Mouse (Mus musculus) gonadal fat pad, adult 2 months (tissue): ENCODE data around the gene 4921517D22Rik. TPM values are rescaled to one million over a fixed set of nuclear protein-coding genes. Genes with fewer than 3 reads are reported as not detected.
"Not testable (repeated sequence)": the region's sequence is repeated elsewhere in the genome, so short reads cannot be mapped to it uniquely, and the experiment has no call there.

Experiments used
- DNase-seq: peaks from one replicate; pipeline ENCODE4 v3.0.0-alpha.2; 2012; ENCODE audit warnings: low read depth
- polyA plus RNA-seq: library from polyadenylated mRNA; depleted of rRNA; stranded (reverse); fragments of >200 nt; gene quantifications from 2 replicates; pipeline ENCODE4 v1.2.3, GENCODE M21; 2012; rRNA removed

4921517D22Rik gene
- 0.05 TPM in 1 of 2 replicates, not detected in the other for polyA plus RNA-seq

DNA sequence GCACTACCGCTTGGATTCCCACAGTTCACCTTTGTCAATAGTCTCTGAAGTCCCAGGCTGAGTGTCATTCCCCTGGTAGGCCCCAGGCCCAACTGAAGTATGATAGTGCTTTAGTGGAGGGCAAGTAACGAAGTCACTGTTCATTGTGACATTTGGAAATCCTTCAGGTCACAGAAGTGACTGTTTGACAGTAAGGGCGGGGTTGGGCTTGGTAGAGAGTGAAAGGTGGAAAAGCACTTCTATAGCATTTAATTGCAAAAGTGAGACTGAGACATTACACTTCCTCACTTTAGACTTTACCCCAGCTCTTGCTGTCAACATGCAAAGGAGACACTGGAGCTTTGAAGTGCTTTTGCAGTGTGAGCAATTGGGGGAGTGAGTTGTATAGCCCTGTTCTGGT lies at the start of gene 4921517D22Rik:
TSS of gene 4921517D22Rik (minus strand) at position 101 of the 400 bp plus-strand sequence.
- no peak for DNase-seq

DNA sequence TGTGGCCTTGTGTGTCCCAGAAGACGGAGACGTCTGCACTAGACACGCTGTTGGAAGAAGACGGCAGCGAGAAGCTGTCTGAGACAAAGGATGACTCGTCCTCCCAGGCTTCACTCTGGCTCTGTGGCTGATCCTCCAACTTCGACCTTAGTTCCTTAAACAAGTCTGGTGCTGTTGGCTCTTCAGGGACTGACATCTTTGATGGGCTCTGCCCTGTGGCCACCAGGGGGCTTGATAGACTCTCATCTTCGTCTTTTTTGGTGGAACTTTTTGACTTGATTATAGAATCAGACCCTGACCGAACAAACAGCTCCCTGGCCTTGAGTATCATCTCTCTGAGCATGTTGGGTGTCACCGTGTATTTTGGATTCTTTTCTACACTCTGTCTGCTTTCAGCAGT lies 47.8 kb upstream of the 4921517D22Rik start:
- DNase-seq = no peak

DNA sequence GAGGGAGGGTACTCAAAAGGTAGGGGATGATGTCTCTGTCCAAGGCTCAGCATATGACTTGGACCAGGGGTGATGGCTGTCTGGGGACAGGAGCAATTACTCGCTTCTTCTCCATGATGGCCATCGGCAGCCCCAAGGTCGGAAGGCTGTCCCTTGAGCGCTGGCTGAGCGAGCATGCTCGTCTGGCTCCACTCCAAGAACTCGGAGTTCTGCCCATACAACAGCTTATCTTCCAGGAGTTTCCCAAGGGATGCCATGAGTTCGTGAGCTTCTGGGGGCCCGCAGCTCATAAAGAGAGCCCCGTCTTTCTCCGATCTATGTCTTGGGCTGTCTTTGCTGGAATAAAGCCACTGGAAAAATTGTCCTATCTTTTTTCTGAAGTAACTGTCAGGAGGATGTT lies 47.2 kb upstream of the 4921517D22Rik start:
- DNase-seq = no peak

DNA sequence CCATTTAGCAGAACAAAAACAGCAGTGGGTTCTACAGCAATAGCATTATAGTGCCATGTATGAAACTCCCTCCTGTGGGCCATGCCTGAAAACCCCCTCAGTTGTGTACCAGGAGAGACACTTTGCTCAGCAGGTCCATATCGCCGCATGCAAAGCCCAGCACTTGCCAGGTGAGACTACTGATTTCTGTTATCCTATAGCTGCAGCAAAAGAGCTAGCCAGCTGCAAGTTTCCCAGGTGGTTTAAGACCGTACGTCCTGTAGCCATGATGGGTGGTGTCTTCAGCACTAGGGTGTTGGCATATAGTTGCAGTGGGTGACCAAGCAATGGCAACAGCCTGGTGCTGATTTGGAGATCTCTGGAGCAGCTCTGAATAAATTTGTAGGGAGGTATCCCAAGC lies 45.5 kb upstream of the 4921517D22Rik start:
- DNase-seq = no peak

DNA sequence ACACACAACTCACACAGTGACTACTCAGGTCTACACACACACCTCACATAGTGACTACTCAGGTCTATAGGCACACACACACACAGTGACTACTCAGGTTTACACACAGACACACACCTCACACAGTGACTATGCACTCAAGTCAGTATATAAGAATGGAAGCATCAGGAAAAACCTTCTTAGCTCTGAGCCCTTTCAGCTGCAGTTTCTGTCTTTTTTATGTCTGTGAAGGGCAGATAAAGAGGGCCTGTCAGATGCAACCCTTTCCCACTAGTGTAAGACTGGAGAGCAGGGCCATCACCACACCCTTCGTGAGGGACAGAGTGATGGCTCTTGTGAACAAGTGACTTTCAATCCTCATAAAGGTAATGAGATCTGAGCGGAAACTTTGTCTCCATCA lies 44.5 kb upstream of the 4921517D22Rik start:
- no peak for DNase-seq

DNA sequence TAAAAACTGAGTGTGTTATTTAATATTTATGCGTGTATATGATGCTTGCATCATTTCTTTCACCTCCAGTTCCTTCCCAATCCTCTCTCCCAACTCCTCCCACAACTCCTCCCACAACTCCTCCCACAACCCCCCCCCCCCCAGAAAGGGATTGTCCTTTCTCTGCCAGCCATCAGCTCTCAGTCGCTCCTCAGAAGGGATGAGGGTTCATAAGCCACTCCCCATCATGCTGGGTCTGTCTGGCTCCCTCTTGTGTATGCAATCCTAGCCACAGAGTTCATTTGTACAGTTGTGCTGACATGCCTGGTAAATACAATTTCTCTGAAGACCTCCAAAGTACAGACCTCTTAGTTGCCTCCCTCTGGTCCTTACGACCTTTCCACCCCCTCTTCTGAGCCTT lies 41.3 kb upstream of the 4921517D22Rik start:
- no peak for DNase-seq

DNA sequence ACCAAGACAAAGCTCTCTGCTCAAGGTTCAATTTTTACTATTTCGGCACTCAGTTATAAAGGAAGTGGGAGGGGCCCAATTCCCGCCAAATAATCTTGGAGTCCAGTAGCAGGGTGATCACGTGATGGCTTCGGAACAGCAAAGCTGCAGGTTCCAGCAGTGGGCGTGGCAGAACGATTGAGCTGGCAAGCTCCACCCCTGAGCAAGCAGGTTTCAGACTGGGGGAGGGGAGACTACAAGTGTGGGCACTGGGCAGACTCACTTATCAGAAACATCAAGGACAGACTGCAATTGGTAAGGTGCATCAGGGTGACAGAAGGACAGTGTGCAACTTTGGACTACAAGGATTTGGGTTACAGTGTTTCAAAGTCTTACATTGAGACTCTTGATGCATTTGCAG lies 40.4 kb upstream of the 4921517D22Rik start:
- DNase-seq = not testable (repeated sequence)

DNA sequence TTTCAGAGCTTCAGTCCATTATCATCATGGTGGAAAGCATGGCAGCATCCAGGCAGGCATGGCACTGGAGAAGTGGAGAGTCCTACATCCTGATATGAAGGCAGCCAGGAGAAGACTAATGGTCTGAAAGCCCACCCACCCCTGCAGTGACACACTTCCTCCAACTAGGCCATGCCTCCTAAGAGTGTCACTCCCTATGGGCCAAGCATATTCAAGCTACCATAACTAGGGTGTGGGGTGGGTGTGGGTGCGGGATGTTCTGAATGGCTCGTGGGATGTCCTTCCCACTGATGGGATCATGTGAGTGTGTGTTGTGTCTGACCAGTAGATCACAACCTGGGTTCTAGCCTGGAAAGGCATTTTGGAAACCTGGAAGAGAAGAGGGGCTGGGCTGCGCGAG lies 40.0 kb upstream of the 4921517D22Rik start:
- no peak for DNase-seq

DNA sequence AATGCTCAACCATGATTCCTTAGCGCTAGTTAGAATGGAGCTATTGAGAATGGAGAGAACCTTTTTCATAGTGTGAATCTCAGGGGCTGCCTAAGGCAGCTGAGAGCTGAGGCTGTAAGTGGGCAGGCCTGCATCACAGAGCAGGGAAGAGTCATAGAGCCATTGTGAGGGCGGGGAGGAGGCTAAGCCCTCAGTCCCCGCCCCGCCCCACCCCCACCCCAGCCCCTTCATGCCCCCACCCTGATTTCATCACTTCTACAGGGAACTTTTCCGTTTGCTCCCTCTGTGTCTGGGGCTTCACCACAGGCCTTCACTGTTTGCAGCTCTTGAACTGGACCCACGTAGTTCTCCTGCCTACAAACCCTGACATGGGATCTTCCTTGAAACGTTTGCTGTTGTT lies 37.7 kb upstream of the 4921517D22Rik start, which contains the start of gene Spata31d1d:
TSS of gene Spata31d1d (minus strand) at position 101 of the 400 bp plus-strand sequence.
- DNase-seq = no peak

DNA sequence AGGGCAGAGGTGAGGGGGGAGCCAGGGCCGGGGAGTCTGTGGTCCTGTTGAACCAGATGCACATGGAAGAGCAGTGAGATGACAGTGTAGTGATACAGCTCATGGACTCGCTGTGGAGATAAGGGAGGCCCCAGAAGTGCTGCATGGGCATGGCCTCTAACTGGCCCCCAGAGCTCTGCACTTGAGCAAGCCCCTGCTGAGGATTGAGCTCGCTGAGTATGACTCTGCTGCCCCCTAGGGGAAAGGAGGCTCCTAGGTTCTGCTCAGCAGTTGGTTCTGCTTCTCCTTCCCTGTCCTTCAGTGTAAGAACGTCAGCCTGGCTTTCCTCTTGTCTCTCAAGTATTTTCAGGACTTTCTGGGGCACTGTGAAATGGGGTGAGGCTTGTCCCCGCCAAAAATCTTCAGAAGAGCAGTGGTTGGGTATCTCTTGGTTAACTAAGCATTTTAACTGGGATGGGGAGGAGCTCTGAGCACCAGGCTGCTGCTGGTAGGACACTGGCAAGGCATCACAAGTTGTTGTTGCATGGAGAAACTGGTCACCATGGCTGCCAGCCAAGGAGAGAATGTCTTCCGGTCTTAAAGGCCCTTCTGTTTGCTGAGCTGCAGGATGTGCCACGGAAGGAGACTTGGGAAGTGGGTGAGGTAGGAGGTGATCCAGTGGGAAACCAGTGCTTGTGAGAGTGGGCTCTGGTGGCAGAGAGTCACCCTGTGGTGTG lies 34.6 kb upstream of the 4921517D22Rik start:
- DNase-seq = no peak

DNA sequence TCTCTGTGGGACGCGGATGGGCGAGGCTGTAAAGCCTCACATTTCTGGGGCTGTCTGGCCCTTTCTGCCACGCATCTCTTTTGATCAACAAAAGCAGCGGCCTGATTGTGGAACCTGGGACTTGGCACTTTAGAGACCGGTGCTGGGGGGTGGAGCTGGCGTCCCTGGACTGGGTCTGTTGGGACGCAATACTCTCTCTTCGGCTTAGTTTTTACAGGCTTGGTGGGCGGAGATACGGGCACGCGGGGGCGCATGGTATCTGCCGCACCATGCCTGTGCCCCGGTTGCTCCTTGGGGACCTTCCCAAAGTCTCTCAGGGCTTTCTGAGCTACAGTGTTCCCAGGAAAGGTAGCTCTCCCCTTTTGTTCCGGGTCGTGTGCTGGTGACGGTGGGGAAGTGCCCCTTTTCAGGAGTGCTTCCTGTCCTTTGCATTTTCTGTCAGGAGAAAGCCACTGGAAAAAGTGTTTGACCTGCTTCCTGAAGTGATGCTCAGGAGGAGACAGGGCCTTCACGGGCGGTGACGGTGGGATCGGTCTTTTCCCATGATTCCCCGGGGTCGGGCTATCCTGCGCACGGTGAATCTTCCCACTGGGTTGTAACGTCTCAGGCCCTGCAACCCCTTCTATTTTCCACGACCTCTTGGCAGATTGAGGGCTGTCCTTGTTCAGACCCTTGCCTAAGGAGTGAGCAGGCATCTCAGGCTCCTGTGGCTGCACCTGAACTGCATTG lies 32.4 kb upstream of the 4921517D22Rik start:
- DNase-seq = no peak

DNA sequence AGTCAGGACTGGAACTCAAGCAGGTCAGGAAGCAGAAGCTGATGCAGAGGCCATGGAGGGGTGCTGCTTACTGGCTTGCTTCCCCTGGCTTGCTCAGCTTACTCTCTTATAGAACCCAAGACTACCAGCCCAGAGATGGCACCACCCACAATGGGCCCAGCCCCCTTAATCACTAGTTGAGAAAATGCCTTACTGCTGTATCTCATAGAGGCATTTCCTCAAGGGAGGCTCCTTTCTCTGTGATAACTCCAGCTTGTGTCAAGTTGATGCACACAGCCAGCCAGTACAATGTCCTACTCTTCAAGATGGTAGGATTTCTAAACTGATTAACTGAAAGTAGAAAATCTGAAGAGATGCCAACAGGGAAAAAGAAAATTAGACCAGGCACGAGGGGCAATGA lies 28.2 kb upstream of the 4921517D22Rik start:
- not testable (repeated sequence) for DNase-seq

DNA sequence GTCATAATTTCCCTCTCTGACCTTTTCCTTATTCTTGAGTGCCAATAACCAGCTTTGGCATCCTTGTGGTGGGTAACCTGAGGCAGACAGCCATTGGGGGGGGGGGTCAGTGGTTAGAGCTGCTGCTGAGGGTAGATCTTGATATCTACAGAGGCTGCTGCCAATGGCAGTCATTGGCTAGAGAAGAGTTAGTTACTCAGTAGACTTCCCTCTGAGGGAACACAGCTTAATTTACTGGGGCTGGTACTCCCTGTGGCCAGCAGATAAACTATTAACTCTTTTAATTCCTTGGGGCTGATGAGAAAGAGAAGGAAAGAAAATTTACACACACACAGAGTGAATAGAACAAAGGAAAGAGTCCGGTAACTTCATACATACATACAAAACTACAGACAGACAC lies 25.6 kb upstream of the 4921517D22Rik start:
- no peak for DNase-seq

DNA sequence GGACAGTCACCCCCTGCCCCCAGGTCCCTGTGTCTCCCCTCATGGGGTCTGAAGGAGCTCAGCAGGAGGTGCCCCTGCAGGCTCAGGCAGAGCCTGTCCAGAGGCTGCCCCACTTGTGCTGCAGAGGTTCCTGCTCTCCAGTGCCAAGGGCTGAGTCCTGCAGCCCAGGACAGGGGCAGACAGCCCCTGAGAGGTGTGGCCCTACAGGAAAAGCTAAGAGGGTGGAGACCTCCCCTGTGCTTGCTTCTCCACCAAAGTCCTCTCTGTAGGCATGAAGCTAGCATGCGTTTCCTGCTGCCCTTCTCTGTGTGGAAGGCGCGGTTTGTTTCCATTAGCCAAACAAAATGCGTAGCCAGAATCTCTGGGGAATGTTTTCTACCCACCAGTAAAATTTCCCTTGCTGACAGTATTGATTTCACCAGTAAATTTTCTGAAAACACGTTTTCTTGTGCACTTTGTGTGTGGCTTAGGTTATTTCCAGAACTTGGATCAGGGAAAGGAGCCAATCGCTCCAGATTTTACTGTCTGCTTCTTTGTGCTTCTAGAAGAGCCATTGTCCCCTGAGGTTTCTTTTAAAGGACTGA lies 25.0 kb upstream of the 4921517D22Rik start:
- not testable (repeated sequence) for DNase-seq

DNA sequence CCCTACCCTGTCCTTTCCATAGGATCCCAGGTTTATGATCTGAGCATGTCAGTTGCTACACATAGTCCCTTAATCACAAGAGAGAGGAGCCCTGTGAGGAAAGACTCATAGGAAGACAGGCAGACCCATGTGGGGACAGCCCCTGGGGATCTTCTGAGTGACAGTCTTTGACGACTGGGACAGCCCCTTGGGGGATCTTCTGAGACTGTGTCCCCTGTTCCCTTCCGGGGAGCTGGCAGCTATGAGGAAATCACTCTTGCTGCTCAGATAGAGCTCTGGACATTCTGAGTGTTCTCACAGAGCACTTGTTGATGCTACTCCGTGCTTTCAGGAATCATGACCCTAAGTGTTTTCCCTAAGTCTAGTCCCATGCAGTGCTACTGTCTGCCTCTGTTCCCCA lies 19.8 kb upstream of the 4921517D22Rik start:
- DNase-seq = no peak

DNA sequence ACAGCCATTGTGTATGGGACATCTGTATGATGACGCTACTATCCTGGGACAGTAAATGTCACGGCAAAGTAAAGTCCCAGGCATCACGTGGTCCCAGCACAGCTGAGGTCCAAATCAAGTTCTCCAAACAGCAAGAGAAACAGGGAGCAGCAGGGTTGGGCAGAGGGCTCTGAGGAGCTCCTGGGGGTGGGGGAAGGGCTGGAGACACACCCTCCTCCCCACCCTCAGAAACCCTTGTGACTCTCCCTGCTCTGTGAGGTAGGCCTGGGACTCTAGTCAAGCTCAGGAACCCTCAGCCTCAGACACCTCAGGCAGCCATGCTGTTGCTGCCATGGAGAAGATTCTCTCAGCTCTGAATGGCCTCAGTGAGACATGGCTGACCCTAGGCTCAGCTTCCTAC lies 18.1 kb upstream of the 4921517D22Rik start, which contains the start of gene Spata31d1b:
TSS of gene Spata31d1b (plus strand) at position 301 of the 400 bp plus-strand sequence.
- not testable (repeated sequence) for DNase-seq

DNA sequence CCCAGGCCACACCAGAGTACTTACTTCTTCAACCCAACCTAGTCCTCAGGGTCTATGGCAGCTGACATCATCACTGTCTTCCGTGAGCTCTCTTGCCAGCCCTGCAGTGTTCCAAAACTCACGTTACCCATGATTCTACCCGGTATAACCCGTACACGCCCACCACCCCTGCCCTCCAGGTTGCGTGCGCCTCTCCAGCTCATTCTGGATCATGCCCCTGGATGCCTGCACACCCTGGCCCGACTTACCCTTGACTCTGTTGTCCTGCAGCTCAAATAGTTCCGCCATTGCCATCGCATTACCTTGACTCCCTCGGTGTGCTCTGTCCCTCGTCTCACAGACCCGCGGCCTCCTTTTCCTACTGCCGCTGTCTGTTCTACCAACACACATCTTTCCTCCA lies 16.3 kb upstream of the 4921517D22Rik start, which contains the start of gene Spata31d1a:
TSS of gene Spata31d1a (minus strand) at position 101 of the 400 bp plus-strand sequence.
- no peak for DNase-seq

DNA sequence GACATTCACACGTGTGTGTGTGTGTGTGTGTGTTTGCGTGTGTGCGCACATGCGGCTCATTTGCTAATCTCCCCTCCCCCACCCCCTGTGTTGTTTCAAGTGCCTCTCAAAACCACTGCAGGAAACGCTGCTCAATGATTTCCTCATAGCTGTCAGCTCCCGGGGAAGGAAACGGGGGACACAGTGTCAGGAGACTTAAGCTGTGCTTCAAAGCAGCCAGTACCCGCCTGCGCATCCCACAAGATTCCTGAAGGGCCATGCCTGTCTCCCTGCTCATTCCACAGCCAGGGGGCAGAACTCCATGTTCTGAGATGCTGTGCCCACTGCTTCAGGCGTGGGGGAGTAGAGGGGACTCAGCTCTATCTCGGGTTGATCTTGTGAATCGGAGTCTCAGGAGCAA lies 10.7 kb upstream of the 4921517D22Rik start:
- no peak for DNase-seq

DNA sequence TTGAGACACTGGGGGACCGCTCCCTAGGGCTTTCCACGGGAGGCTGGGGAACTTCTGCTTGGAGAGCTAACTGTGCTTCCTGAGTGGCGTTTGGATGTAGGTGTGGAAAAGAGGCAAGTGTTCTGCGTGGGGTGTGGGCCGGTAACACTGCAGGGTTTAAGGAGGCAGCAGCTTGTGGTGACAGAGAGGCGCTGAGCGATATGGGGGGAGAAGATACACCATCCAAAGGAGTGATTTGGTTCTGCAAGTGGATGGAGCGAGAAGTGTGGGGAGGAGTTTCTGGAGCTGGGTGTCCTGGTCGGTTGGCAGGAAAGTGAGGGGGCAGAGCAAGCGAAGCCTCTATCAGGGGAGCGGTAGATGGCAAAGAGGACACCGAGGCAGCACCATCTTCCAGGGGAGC lies 9.6 kb upstream of the 4921517D22Rik start:
- DNase-seq = no peak

DNA sequence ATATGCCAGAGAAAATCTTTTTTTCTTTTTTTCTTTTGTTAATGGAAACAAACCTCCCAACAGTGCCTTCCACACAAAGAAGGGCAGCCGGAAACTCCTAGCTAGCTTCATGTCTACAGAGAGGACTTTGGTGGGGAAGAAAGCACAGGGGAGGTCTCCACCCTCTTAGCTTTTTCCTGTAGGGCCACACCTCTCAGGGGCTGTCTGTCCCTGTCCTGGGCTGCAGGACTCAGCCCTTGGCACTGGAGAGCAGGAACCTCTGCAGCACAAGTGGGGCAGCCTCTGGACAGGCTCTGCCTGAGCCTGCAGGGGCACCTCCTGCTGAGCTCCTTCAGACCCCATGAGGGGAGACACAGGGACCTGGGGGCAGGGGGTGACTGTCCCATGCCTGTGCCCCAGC lies 6.2 kb upstream of the 4921517D22Rik start:
- DNase-seq = not testable (repeated sequence)

DNA sequence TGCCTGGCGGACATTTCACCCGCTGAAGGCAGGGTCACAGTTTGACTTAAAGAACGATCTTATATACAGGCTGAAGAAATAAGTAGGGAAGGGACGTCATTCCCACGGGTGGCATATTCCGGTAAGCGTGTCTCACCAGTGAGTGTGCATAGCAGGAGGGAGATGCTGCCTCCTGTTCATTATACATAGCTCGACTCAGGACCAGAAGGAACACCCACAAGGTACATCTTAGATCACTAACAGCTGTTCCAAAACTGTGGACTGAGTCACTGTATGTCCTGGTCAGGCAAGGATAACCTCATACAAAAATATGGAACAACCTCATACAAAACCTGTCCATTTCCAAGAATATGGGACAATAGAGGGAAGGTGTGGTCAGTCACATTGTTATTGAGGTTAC lies 5.2 kb upstream of the 4921517D22Rik start:
- DNase-seq = no peak

DNA sequence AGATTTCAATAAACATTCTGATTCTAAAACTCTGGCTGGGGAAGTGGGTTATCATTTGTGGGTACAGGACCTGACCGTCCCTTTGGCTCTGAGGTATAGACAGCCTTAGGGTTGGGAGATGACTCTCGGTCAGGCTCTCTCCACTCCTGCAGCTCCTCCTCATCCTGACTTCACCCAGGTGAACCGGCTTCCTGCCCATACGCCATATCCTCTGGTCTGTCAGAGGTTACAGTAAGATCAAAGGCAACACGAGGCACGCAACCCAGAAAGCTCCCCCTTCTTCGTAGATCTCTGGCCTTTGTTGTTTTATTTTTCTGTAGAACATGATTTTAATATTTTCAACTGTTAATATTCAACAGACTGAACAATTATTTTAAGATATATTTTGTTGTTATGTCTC lies 1.9 kb upstream of the 4921517D22Rik start:
- no peak for DNase-seq

DNA sequence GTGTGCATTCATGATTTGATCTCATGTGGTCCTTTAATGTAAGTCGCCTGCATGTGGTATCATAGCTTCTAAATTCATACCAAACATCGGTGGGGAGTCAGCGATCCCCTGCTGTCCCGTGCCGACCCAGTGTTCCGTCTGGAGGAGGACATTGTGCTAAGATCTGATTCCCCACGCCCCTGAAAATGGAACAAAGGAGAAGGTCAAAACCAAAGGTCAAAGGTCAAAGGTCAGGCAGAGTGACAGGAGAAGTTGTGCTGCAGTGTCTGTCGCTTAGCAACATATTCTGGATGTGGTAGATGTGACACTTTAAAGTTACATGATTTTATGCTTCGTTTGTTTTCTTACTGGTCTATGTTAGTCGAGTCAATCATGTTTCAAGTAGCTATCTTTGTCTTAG lies 2.4 kb downstream of the 4921517D22Rik start:
- DNase-seq = no peak
